Mouse (Mus musculus): ENCODE data around the gene Fam189b. TPM values are rescaled to one million over a fixed set of nuclear protein-coding genes. Genes with fewer than 3 reads are reported as not detected.

Gene Fam189b
- polyA plus RNA-seq, 2 experiments: 34.5 to 95.5 TPM

DNA sequence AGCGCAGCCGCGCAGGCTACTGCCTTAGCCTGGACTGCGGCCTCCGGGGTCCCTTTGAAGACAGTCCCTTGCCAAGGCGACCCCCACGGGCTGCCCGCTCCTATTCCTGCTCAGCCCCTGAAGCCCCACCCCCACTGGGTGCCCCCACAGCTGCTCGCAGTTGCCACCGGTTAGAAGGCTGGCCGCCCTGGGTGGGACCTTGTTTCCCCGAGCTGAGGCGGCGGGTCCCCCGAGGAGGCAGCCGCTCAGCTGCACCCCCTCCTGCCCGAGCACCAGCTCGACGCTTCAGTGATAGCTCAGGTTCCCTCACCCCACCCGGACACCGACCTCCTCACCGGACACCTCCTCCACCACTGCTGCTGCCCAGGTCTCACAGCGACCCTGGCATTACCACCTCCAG is 4.3 kb downstream of the Fam189b start:
- 49% methylated on average over 20 of the region's 23 CpGs for WGBS
- ATAC-seq (ENCODE audit: low FRiP score, low read depth): no peak

DNA sequence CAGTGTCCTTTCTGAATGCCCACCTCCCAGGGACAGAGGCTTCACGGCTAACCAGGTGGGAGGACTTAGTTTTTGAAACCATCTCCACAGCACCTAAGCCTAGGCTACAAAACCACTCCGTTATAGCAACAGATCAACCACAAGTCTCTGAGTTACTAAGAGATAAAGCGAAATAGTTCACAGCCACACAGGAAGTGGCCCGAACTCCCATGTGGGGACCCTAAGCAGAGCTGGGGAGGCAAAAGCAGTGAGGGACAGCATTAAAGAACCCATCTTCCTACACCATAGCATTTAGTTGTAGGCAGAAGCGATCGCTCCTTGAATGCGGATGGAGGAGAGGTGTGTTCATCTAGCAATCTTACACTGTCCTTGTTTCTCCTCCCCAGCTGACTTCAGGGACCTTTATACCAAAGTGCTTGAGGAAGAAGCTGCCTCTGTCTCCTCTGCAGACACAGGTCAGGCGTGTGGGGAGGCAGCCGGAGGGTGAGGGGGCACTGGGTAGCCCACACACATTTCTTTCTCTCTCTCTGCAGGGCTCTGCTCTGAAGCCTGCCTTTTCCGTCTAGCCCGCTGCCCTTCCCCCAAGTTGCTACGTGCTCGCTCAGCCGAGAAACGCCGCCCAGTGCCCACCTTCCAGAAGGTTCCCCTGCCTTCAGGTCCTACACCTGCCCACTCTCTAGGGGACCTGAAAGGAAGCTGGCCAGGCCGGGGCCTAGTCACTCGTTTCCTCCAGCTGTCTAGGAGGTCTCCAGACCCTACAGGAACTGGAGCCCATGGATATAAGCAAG is 4.9 kb downstream of the Fam189b start:
- H3K4me3 ChIP-seq (replicated peaks; ENCODE audit: low read length): no peak overlapping the region
- peaks cover 22% of the 10 kb centered on the region for H3K36me3 ChIP-seq (ENCODE audit: control insufficient read depth, insufficient read depth, low read length)
- WGBS: 85% methylated on average over 18 of the region's 18 CpGs
- no peak for TF ChIP-seq POLR2A (IDR thresholded peaks at IDR 0.05; ENCODE audit: borderline replicate concordance, extremely low read depth, insufficient read depth, insufficient read length)
- H3K27ac ChIP-seq (replicated peaks; ENCODE audit: low read depth, low read length): no peak overlapping the region
- DNase-seq (ENCODE audit: low spot score) (no peak), ATAC-seq (ENCODE audit: low FRiP score, low read depth) (no peak)
- no peaks in the 10 kb centered on the region for H3K9me3 ChIP-seq (ENCODE audit: control insufficient read depth, low read length)
- peaks cover 23% of the 10 kb centered on the region for H3K4me1 ChIP-seq (ENCODE audit: control insufficient read depth, insufficient read depth, low read length)
- no peak overlapping the region for H3K9ac ChIP-seq (ENCODE audit: low read depth, low read length, severe bottlenecking)
- H3K27me3 ChIP-seq (ENCODE audit: control insufficient read depth, insufficient read depth, low read length): no peaks in the 10 kb centered on the region
- H3K4me2 ChIP-seq (replicated peaks; ENCODE audit: low read depth, low read length, severe bottlenecking): no peak overlapping the region

More for the DNA sequence above, 4.3 kb downstream of the Fam189b start:
- Histone ChIP-seq H3K36me3 (ENCODE audit: control insufficient read depth, insufficient read depth, low read length) (peaks cover 27% of the 10 kb centered on the region), H3K4me1 (ENCODE audit: control insufficient read depth, insufficient read depth, low read length) (peaks cover 23% of the 10 kb centered on the region), H3K9me3 (ENCODE audit: control insufficient read depth, low read length) (no peaks in the 10 kb centered on the region), H3K27me3 (ENCODE audit: control insufficient read depth, insufficient read depth, low read length) (no peaks in the 10 kb centered on the region), H3K4me2 (replicated peaks; ENCODE audit: low read depth, low read length, severe bottlenecking) (no peak overlapping the region), H3K9ac (ENCODE audit: low read depth, low read length, severe bottlenecking) (no peak overlapping the region), H3K4me3 (replicated peaks; ENCODE audit: low read length) (no peak overlapping the region), H3K27ac (replicated peaks; ENCODE audit: low read depth, low read length) (no peak overlapping the region)
- TF ChIP-seq POLR2A (IDR thresholded peaks at IDR 0.05; ENCODE audit: borderline replicate concordance, extremely low read depth, insufficient read depth, insufficient read length): no peak
- no peak for DNase-seq (ENCODE audit: low spot score)

DNA sequence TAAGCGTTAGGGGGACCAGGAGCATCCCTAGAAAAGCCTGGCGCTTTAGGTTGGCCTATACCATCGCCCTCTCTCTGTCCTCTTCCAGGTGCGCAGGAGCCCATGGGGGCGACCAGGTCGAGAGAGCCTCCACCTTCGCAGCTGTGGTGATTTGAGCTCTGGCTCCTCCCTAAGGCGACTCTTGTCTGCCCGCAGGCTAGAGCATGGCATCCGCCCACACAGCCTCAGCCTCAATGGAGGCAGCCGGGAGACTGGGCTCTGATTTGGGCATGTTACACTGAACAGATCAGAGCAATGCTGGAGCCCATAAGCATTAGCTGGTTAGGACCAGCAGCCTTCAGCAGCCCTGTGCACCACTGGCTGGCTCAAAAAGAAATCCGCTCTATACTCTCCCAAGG is 5.5 kb downstream of the Fam189b start:
- Histone ChIP-seq H3K9me3 (ENCODE audit: control insufficient read depth, low read length) (no peaks in the 10 kb centered on the region), H3K4me3 (replicated peaks; ENCODE audit: low read length) (no peak overlapping the region), H3K9ac (ENCODE audit: low read depth, low read length, severe bottlenecking) (no peak overlapping the region), H3K36me3 (ENCODE audit: control insufficient read depth, insufficient read depth, low read length) (peaks cover 22% of the 10 kb centered on the region), H3K4me2 (replicated peaks; ENCODE audit: low read depth, low read length, severe bottlenecking) (no peak overlapping the region), H3K27me3 (ENCODE audit: control insufficient read depth, insufficient read depth, low read length) (no peaks in the 10 kb centered on the region), H3K27ac (replicated peaks; ENCODE audit: low read depth, low read length) (no peak overlapping the region), H3K4me1 (ENCODE audit: control insufficient read depth, insufficient read depth, low read length) (peaks cover 22% of the 10 kb centered on the region)
- ATAC-seq (ENCODE audit: low FRiP score, low read depth) (no peak), DNase-seq (ENCODE audit: low spot score) (no peak)
- TF ChIP-seq POLR2A (IDR thresholded peaks at IDR 0.05; ENCODE audit: borderline replicate concordance, extremely low read depth, insufficient read depth, insufficient read length): no peak
- 65% methylated on average over 10 of the region's 12 CpGs for WGBS

DNA sequence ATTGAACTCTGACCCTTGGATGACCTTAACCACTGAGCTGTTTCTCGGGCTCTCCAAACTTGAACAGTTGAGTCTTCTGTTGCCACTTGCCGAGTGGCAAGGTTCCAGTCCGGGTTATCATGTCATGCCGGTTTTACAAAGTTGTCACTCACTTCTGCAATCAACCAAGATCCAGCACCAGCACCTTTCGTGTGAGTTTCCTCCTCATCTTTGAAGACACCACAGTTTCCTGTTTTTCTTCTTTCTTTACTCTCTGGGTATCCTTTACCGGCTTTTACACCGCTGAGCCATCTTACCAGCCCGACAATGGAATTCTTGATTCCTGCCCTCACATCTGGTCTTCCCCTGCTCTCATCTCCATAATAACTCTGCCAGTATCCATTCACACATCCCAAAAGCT is 7.5 kb downstream of the Fam189b start:
- Histone ChIP-seq H3K27ac (replicated peaks; ENCODE audit: low read depth, low read length) (no peak overlapping the region), H3K36me3 (ENCODE audit: control insufficient read depth, insufficient read depth, low read length) (peaks cover 22% of the 10 kb centered on the region), H3K27me3 (ENCODE audit: control insufficient read depth, insufficient read depth, low read length) (no peaks in the 10 kb centered on the region), H3K4me1 (ENCODE audit: control insufficient read depth, insufficient read depth, low read length) (peaks cover 5% of the 10 kb centered on the region; the same call in 1 of the 2 replicates), H3K4me2 (replicated peaks; ENCODE audit: low read depth, low read length, severe bottlenecking) (no peak overlapping the region), H3K9me3 (ENCODE audit: control insufficient read depth, low read length) (no peaks in the 10 kb centered on the region), H3K9ac (ENCODE audit: low read depth, low read length, severe bottlenecking) (no peak overlapping the region), H3K4me3 (replicated peaks; ENCODE audit: low read length) (no peak overlapping the region)
- DNase-seq (ENCODE audit: low spot score): no peak
- ATAC-seq (ENCODE audit: low FRiP score, low read depth): no peak
- TF ChIP-seq POLR2A (IDR thresholded peaks at IDR 0.05; ENCODE audit: borderline replicate concordance, extremely low read depth, insufficient read depth, insufficient read length): no peak
- 90% methylated on average over 8 of the region's 8 CpGs for WGBS

DNA sequence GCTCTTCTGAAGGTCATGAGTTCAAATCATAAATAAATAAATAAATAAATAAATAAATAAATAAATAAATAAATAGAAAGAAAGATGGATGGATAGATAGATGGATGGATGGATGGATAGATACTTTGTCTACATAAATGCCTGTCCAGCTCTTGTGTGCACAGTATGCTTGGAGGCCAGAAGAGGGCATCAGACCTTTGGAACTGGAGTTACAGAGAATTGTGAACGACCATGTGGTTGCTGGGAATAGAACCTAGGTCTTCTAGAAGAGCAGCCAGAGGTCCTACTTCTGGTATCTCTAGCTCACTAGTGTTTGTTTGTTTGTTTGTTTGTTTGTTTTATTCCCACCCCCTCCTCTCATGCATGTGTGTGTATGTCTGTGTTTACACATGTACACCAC is 10.4 kb downstream of the Fam189b start:
- H3K27ac ChIP-seq (replicated peaks; ENCODE audit: low read depth, low read length): no peak overlapping the region
- no peaks in the 10 kb centered on the region for H3K27me3 ChIP-seq (ENCODE audit: control insufficient read depth, insufficient read depth, low read length)
- DNase-seq (ENCODE audit: low spot score) (no peak), ATAC-seq (ENCODE audit: low FRiP score, low read depth) (no peak)
- TF ChIP-seq POLR2A (IDR thresholded peaks at IDR 0.05; ENCODE audit: borderline replicate concordance, extremely low read depth, insufficient read depth, insufficient read length): no peak
- H3K36me3 ChIP-seq (ENCODE audit: control insufficient read depth, insufficient read depth, low read length): peaks cover 7% of the 10 kb centered on the region
- H3K4me3 ChIP-seq (replicated peaks; ENCODE audit: low read length): no peak overlapping the region
- no peak overlapping the region for H3K4me2 ChIP-seq (replicated peaks; ENCODE audit: low read depth, low read length, severe bottlenecking)
- WGBS: 71% methylated on average over 1 of the region's 1 CpGs
- H3K9me3 ChIP-seq (ENCODE audit: control insufficient read depth, low read length): no peaks in the 10 kb centered on the region
- peaks cover 8% of the 10 kb centered on the region for H3K4me1 ChIP-seq (ENCODE audit: control insufficient read depth, insufficient read depth, low read length)
- no peak overlapping the region for H3K9ac ChIP-seq (ENCODE audit: low read depth, low read length, severe bottlenecking)

Data from limb, embryonic 14.5 days (tissue).